Mouse (Mus musculus): ENCODE measurements at regions not wholly inside any gene's neighbourhood (a gene's known extent, or its start where the extent isn't known, plus 50 kb on each side); places are given as distances from the start of the nearest gene placed in this dataset.

DNA sequence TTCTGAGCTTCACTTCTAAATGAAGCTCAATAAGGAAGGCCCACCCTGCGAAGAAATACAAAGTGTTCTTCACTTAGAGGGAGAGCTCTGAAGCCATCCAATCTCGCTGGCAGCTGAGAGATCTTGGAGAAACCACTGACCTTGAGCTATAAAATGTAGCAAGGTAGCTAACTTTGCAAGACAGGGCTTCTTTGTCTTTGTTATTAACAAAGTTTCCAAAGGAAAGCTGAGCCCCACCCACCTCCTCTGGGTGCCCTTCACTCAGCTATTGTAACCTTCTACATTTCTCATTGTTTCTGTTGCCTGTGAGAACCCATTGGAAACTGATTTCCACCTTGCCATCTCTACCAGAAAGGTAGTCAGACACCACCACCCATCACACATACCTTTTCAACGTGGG, 57.2 kb upstream of the Usp9x start:
- ATAC-seq (ENCODE audit: low TSS enrichment), result no peak

GRCm38 (mm10) chrX:13013086-13013485, 58.2 kb upstream of the Usp9x start:
- ATAC-seq (ENCODE audit: low TSS enrichment), result no peak

- no peak for ATAC-seq (ENCODE audit: low TSS enrichment)
These were observed 80.5 kb upstream of the Usp9x start for GRCm38 (mm10) chrX:12990777-12991176.

- no peak for ATAC-seq (ENCODE audit: low TSS enrichment)
These were observed 93.6 kb upstream of the Usp9x start for GRCm38 (mm10) chrX:12977676-12978075.

DNA sequence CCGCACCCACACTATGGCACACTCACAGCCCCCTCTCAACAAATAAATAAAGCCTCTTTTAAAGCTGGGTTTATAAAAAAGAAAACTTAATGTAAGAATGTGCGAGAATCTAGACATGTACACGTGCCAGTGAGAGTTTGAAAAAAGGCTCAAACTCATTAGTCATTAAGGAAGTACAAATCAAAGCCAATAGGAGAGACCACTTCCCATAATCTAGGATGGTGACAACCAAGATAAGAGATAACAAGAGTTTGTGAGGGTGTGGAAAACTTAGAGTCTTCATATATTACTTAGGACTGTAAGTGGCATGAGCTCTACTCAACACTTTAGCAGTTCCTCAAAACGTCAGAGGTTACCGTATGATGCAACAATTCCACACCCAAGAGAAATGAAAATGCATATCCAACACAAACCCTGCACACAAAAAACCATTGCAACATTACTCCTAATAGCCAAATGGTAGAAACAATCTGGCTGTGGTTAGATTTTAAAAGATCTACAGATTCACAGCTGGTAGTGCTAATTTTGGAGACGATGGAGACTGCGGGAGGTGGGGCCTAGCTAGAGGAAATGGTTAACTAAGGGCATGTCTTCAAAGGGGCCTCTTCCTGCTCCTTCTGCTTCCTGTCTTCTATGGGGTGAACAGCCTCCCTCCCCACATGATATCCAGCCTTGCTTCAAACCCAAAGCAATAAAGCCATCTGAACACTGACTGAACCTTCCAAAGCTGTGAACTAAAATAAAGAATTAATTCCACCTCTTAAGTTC, 102.1 kb upstream of the Usp9x start:
- ATAC-seq (ENCODE audit: low TSS enrichment), result no peak

DNA sequence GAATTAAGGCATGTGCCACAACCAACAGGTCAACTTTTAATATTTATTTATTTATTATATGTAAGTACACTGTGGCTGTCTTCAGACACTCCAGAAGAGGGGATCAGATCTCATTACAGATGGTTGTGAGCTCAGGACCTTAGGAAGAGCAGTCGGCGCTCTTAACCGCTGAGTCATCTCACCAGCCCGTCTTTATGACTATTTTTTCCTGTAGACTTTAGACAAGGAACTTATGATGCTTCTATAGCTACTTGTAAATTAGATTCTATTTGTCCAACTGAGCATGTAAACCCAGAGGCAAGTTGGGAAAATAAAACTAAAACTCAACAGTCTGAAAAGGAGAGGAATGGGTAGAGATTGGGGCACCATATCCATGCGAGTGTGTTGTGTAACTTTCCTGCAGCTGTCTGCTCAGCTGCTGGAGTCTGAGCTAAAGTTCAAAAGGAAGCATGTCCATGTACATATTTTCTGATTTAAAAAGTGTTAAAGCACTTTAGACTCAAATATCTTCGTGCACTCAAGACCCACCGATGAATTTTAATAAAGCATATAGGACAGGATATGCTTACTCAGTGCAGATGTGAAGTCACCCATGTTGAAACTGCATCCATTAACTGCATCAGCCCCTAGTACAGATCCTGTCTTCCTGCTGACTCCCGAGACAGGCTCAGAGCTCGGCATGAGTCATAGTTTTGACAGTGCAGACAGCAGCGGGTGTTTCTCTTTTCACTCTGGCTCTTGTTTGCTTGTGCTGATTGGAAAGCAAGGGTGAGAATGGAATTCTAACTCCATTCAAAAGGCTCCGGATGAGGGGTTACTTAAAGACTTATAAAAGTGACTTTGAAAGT, 111.6 kb upstream of the Usp9x start:
- ATAC-seq (ENCODE audit: low TSS enrichment), result peak; percentile 82

- ATAC-seq (ENCODE audit: low TSS enrichment), result no peak
These were observed 112.4 kb upstream of the Usp9x start for GRCm38 (mm10) chrX:12958873-12959272.

DNA sequence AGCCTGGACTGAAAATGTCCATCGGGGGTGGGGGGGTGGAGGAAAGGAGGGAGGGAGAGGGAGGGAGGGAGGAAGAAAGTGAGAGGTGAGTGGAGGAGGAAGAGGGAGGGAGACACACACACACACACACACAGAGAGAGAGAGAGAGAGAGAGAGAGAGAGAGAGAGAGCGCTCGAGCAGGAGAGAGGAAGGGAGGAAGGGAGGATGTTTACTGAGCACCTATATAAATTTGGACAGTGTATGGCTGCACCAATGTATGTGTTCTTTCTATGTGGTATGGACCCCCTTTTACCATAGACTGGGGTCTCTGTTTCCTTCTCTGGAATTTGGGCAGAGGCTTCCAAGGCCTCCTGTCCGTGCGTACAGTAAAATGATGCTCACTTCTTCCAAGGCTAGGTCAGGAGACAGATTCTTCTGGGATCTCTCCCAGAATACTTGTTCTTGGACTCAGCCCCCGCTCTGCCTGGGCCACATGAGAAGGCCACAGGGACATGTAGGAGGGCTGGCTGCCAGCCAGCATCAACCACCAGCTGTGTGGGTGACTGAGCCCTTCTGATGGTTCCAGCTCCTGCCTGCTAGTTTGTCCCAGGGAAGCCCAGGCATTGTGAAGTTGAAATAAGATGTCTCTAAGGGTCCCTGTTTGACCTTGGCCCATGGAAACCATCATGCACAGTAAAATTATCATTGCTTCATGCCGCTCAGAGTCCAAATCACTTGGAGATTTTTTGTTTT, 120.2 kb upstream of the Usp9x start:
- peak; percentile 93 for ATAC-seq (ENCODE audit: low TSS enrichment)

DNA sequence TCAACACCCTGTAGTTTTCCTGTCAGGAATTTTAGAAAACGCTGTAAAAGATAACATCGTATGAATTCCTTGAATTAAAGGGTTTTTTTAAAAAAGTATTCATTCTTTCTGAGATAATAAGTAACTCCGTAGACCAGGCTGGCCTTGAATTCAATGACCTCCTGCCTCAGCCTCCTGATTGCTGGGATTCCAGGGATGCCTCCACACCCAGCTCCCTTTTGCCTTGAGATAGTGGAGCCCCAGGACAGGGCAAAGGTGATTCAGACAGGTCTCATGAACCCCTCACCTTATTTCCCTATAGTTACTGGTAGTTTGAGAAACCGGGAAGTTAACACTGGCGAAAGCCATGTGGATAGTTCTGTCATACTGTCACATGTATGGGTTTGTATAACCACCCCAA, 128.8 kb upstream of the Usp9x start:
- no peak for ATAC-seq (ENCODE audit: low TSS enrichment)

GRCm38 (mm10) chrX:12936406-12937172, 134.7 kb upstream of the Usp9x start:
- peak; percentile 82 for ATAC-seq (ENCODE audit: low TSS enrichment)

- ATAC-seq (ENCODE audit: low TSS enrichment), result no peak
These were observed 137.9 kb upstream of the Usp9x start for GRCm38 (mm10) chrX:12933294-12933807.

- ATAC-seq (ENCODE audit: low TSS enrichment), result no peak
These were observed 141.1 kb upstream of the Usp9x start for GRCm38 (mm10) chrX:12930242-12930641.

DNA sequence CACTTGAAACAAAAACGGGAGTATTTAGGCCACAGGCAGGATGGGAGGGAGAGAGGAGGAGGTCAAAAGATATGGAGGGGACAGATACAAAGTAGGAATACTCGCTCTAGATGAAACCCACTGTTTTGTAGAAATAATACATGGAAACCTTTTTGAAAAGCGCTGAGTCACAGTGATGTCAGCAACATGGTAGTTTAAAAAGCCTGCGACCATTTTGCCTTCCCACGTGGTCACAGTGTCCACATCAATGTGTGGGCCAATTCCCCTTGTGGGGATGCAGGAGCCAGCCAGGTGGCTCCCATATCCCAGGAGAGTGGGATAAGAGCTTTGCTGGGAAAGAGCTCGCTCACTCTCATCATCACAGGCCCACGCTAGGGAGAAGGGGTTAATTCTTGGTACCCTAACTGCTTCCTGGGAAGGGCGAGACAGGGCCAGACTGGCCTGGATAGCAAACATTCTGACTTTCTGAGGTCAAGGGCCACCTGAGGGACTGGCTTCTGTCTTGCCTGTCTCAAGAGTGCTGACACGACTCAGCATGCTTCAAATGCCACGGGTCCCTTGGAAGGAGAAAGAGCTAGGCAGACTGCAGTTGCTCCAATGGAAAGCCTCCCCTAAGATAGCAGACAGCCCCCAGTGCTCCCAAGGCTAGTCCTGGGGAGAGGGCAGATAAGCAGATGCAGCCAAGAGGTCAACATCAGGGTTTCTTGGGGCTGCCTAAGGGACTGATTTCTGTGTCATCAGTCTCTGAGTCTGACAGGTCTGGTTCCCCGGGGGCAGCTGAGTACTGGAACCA, 143.3 kb upstream of the Usp9x start:
- no peak for ATAC-seq (ENCODE audit: low TSS enrichment)

- ATAC-seq (ENCODE audit: low TSS enrichment), result no peak
These were observed 146.3 kb upstream of the Usp9x start for GRCm38 (mm10) chrX:12924705-12925644.

GRCm38 (mm10) chrX:12919576-12919975, 151.7 kb upstream of the Usp9x start:
- no peak for ATAC-seq (ENCODE audit: low TSS enrichment)

DNA sequence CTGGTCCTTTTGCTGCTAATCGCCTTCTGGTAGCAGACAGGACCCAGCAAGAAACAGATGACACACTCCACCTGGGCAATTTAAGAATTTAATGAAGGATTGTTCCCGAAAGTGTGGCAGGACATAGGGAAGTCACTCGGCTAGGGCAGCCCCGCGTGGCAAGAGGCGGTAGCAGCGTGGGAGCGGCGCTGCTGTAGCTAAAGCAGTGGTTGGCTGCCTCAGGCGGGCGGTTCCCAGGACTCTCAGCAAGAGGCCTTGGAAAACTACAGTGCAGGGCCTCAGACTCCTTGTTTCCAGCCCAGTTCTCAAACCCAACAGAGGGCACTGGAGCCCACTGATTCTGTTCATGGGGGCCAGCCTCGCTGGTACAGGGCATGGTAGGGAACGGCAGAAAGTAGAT, 154.2 kb upstream of the Usp9x start:
- ATAC-seq (ENCODE audit: low TSS enrichment), result peak; percentile 52; the same call in 1 of the 2 replicates

- ATAC-seq (ENCODE audit: low TSS enrichment), result no peak
These were observed 154.6 kb upstream of the Usp9x start for GRCm38 (mm10) chrX:12916684-12917083.

GRCm38 (mm10) chrX:12900256-12900655, 138.4 kb upstream of the Med14 start:
- ATAC-seq (ENCODE audit: low TSS enrichment), result no peak

DNA sequence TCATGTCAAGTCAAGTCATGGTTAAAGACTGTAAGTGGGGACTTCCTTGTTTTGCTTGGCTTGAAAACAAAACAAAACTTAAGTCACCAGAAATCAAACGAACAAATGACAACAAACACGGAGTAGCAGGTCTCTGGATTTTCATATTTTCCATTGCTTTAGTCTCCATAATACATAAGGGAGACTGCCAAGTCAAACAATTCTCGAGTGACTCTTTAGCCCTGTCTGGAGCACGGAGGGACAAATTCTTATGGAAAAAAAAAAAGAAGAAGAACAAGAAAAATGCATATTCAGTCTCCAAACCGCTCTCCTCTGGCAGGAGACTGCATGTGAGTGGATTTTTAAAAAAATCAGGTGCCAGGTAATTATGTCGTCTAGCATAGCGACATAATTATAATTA, 129.6 kb upstream of the Med14 start:
- ATAC-seq (ENCODE audit: low TSS enrichment), result no peak

DNA sequence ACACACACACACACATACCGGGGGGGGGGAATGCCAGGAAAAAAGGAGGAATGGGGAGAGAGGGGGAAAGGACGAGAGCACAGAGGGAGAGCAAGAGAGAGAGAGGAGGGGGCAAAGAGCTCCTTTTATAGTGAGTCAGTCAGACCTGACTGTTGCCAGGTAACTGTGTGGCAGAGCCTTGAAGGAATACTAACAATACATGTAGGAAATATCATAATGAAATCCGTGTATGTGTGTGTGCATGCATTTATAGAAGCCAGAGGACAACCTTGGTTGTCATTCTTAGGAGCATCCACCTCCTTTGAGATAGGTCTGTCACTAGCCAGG, 127.6 kb upstream of the Med14 start:
- no peak for ATAC-seq (ENCODE audit: low TSS enrichment)
